Mouse (Mus musculus) frontal cortex, adult (tissue): ENCODE data around the gene Cpt1b.

Source experiments
- ATAC-seq: cut with Nextera tagmentation; 2 replicates; pipeline ENCODE4 v1.9.2; 2017; ENCODE audit warnings: mild to moderate bottlenecking, moderate library complexity, mixed read lengths; ENCODE audit not compliant: low TSS enrichment

Cpt1b gene

DNA sequence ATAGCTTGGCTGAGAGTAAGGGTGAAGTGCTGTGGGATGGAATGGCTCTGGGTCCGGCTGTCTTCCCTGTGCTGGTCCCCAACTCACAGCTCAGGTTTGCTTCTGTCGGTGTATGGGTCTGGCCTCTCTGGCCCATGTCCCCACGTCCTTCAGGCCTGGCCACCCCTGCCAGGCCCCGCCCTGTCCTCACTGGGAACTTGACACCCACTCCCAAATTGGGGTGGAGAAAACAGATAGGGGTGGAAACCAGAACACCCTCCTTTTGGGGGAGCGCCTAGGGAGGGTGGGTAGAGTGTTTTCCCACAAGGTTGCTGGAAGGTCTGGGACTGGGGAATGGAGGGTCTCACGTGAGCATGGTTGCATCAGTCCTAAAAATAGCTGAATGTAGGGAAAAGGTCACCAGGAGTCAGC is at the start of gene Cpt1b:
Gene Cpt1b, minus strand, starts transcription at position 153 of the 411 bp plus-strand sequence.
- ATAC-seq, result no peak

DNA sequence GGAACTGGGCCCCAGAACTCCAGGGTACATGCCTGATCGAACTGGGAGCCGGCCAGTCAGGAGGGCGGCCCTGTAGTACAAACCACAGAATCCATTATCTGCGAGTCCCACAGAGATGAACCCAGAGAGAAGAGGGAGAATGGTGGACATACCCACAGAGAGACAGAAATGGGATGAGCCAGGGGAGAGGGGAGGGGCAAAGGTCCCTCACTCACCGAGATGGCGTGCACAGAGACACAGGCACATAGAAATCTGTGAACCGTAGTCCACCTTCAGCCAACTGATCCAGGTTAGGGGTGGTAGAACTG is 49.6 kb upstream of the Cpt1b start:
- no peak for ATAC-seq

DNA sequence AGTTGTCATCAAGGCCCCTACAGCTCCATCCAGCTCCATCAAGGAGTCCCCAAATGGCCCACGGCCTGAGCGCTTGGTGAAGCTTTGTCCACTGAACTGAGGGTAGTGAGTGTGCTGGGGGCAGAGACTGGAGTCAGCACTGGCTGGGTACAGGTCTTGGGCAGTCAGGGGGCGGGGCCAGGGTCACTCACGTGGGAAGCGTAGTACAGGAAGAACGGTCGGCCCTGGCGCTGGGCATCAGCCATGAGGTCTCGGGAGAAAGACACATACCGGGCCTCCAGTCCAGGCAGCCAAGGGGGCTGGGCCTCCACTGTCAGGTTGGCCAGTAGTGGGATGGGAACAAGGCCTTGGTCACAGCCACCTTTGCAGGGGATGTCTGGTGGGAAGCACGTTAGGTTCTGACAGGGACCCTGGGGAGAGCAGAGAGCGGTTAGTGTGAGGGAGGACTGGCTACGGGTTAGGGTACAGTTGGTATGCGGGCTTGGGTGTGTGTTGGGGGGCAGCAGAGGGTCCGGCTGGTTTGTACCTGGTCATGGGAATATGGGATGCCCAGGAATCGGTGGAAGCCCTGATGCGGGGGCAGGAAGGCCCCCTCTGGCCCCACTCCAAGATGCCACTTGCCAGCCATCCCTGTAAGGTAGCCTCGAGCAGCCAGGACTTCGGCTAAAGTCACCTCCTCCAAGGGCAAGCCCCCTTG is 49.1 kb upstream of the Cpt1b start:
- ATAC-seq, result no peak

DNA sequence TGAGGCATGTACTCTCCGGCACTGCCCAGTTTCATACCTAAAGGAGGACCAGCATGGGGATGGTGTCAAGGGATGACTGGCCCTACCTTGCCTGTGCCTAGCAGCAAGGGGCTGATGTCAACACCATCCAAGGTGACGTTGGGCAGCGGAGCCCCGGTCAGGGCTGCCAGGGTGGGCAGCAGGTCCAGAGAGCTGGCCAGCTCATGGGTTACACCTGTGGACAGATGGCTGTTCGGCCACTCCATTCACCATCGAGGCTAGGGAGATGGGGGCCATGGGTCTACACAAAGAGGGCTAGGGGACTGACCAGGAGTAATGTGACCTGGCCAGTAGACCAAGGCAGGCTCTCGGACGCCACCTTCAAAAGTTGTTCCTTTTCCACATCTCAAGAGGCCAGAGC is 48.3 kb upstream of the Cpt1b start:
- no peak for ATAC-seq

DNA sequence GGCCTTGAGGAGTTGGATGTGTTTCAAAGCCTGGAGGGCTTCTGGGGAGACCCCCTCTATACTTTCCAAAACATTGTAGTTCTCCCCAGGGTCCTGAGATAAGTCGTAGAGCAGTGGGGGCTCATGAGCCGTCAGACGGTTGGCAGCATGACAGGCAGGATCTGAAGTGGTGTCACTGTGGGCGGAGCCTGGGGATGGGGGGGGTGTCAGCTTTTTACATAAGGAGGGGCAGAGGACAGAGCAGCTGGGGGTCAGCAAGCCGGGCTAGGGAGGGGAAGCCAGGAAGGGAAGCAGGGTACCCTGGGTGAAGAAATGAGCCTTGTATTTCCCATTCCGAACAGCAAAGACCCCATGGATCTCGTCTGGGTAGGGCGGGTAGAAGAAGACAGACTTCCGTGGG is 47.7 kb upstream of the Cpt1b start:
- ATAC-seq, result no peak

DNA sequence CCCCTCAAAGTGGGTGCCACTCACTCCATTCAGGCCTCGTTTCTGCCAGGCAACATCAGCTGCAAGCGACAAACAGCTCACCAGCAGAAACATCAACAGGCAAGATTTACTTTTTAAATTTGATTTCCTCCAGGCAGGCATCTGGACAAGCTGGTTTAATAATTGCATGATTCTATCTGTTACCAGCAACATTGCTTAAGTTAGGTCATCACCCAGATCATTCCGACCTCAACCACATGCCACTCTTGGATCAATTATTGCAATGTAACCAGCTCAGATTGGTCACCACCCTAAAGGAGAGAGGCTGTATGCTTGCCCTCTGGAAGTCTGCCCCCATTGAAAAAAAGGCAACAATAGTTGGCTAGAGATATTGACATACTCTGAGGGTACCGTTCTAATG is 45.8 kb upstream of the Cpt1b start:
- no peak for ATAC-seq

DNA sequence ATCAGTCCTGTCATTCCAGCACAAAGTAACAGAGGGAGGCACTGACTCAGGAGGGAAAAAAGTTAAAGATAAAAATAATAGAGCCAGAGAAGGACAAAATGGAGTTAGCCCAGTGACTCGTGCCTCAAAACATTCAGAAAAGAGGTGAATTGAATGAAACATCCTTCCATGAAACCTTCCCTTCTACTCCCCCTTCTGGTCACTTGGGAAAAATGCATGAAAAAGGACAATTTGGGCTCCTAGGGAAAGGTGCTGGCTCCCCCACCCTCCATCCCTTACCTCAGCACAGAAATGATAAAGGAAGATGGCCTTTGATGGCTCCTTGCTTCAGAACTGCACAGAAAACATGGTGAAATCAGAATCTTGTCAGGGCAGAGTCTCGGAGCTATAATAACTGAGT is 42.9 kb upstream of the Cpt1b start:
- ATAC-seq, result peak; percentile 66; the same call in 1 of the 2 replicates

DNA sequence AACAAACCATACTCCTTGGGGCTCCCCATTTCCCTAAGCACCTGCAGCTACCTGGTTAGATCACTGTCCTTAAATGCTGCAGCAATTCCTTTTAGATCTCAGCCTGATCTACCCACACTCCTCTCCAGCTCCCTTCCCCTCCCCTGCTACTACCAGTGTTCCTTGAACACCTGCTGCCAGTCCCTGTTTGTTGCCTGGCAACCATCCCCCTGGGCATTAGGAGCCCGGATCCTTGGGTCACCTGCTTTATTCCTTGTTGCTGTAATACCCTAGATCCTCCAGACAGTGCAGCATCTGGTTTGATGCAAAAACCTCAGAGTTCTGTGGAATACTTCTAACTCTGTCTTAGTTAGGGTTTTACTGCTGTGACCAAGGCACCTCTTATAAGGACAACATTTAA is 39.4 kb upstream of the Cpt1b start:
- no peak for ATAC-seq

DNA sequence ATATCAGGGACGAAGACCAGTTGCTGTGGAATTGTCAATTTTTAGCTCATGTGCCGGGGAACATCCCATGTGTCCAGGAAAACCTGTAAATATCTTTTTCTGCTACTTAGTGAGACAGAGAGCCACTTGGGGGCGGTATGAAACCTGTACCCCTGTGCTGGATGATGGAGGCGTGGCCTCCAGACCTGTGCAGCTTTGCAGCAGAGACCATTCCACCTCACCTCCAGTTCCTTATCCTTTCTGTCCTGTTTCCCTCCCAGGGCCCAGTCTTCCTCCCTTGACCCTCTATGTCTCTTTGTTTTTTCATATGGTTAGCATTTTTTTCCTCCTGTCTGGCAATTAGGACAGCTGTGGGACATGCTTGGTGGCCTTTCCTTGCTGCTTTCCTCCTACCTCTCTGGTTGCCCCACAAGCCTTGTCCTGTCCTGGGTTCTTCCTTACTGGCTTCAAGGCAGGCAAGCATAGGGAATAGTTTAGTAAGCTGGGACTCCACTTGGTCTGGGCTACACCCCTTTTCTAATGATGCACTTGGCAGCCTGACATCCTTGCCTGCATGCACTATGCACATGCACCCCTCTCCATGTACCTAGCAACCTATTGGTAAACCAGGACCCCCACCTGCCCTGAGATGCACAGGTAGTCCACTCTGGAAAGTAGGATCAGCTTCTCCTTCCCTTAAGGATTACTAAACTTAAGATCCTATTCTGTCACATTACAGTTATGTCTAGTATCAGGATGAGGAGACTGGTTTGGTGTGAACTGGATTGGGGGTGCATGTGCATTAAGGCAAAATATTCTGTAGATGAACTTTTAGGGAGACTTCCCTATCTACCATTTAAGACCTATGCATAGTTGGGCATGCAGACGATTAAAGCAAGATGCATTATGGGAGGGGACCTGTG is 37.9 kb upstream of the Cpt1b start:
- peak; percentile 20; the same call in 1 of the 2 replicates for ATAC-seq

DNA sequence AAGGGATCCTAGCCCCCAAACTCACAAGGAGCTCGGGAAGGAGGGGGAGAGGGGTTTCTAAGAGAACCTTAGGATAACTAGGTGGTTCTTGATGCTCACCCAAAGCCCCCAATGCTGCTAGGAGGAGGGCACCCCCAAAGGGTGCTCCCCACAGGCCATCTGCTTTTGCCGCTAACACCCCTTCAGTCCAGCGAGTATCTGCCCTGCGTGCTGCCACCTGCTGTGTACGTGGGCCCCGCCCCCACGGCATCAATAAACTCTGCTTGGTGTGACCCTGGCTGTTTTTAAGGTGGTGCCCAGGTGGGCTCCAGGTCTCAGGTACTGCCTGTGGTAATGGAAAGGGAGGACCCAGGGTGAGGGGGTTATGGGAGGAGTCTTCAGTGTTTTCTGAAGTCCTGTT is 36.5 kb upstream of the Cpt1b start:
- ATAC-seq, result no peak

DNA sequence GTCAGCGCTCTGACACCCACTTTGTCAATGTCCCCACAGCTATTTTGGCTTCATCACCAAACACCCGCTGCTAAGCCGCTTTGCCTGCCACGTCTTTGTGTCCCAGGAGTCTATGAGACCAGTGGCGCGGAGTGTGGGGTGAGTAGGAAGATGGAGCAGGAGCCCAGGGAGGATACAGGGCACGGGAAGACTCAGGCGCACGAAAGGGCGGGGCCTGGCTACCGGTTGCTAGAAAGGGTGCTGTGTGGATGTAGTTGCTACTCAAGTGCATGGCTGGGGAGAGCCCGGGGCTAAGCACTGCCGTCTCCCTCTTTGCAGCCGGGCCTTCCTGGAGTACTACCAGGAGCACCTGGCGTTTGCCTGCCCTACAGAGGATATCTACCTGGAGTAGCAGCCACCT is 35.7 kb upstream of the Cpt1b start:
- ATAC-seq, result no peak

DNA sequence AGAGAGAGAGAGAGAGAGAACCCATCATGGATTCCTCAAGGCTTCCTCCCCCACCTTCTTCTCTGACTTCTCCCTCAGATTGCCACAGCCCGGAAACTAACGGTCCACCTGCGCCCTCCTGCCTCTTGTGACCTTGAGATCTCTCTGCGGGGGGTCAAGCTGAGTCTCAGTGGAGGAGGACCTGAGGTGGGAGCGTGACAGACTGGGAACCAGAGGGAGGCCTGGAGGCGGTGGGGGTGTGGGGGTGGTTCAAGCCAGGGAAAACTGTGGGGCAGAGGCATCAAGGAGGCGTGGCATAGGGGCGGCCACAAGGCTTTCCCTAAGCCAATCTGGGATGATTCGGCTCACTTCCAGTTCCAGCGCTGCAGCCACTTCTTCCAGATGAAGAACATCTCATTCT is 34.6 kb upstream of the Cpt1b start:
- ATAC-seq, result no peak

DNA sequence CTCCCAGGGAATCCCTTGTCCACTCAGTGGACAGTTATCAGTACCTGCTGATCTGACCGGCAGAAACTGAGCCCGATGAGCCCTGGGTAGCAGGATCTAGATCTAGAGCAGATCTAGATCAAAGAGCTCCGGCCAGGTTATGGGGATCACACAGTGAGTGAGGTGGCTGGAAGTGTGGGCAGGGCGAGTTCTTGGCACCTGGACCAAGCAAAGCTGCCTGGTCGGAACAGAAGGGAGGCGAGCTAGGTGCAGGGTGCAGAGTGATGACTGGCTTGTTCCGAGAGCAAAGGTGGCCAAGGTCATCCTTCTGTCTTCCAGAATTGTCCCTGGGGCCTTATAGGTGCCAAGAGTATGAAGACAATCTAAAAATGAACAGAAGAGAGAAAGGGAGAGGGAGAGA is 34.2 kb upstream of the Cpt1b start:
- ATAC-seq, result no peak

DNA sequence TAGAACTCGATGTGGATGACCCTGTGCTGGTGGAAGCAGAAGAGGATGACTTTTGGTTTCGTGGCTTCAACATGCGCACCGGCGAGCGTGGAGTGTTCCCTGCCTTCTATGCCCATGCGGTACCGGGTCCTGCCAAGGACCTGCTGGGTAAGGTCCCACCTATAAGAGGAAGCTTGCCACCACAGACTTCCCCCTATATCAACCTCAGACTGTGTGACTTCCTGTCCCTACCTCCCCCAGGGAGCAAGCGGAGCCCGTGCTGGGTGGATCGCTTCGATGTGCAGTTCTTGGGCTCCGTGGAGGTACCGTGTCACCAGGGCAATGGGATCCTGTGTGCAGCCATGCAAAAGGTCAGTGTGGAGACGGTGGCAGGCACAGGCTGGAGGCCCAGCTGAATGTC is 33.3 kb upstream of the Cpt1b start:
- no peak for ATAC-seq

DNA sequence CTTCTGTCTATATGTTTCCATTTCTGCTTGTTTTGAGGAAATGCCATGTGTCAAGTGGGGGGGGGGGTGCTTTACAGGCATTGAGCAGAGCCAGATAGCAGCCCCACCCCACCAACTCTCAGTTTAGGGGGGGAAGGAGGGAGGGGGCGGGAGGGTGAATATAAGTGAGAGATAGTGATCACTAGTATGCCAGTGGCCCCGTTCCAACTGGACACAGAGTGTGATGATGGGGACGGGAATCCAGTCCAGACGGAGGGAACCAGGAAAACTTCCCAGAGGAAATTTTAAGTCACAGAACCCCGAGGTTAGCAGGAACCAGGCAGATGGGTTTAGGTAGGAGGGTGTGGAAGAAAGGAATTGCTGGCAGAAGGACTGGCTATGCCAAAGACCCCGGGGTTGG is 30.0 kb upstream of the Cpt1b start:
- no peak for ATAC-seq

DNA sequence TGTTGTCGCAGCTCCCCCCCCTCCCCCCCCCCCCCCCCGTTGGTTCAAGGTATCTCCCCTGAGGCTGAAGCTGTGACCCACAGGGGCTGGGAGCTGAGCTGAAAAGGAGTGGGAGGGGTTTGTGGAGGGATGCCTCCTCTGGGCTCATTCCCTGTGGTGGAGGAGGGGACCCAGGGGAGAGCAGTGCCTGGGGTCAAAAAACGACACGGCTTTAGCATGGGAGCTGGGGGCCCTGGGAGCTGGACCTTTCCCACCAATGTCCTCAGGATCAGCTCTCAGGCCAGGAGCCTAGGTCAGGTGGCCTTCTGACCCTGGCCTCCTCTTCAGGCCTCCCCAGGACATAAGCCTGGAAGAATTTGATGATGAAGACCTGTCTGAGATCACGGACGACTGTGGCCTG is 29.2 kb upstream of the Cpt1b start:
- ATAC-seq, result no peak

DNA sequence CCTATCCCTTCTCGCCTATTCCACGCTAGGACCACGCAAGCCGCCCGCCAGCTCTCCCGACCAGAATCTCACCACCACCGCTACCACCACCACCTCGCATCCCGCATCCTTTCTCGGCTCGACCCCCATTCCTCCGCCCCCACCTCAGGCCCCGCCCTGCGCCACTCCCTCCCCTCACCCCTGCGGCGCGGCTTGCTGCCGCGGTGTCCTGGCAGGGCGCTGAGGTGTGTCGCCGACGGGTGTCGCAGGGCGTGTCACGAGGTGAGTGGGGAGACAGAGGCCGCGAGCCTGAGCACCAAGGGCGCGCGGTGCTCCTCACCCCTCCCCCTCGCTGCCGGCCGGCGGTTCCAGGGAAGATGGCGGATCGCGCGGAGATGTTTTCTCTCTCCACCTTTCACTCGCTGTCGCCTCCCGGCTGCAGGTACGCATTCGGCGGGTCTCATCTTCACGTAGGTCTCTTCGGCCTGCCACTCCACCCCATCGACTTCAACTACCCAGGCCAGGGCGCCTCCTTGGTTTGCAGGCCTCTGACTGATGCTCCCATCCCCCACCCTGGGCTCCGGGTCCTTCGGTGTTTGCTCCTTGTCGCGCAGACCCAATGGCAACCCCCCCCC is 28.3 kb upstream of the Cpt1b start, which contains the start of gene Mapk8ip2:
Gene Mapk8ip2, plus strand, starts transcription at position 49 of the 614 bp plus-strand sequence.
- ATAC-seq, result peak; percentile 53

DNA sequence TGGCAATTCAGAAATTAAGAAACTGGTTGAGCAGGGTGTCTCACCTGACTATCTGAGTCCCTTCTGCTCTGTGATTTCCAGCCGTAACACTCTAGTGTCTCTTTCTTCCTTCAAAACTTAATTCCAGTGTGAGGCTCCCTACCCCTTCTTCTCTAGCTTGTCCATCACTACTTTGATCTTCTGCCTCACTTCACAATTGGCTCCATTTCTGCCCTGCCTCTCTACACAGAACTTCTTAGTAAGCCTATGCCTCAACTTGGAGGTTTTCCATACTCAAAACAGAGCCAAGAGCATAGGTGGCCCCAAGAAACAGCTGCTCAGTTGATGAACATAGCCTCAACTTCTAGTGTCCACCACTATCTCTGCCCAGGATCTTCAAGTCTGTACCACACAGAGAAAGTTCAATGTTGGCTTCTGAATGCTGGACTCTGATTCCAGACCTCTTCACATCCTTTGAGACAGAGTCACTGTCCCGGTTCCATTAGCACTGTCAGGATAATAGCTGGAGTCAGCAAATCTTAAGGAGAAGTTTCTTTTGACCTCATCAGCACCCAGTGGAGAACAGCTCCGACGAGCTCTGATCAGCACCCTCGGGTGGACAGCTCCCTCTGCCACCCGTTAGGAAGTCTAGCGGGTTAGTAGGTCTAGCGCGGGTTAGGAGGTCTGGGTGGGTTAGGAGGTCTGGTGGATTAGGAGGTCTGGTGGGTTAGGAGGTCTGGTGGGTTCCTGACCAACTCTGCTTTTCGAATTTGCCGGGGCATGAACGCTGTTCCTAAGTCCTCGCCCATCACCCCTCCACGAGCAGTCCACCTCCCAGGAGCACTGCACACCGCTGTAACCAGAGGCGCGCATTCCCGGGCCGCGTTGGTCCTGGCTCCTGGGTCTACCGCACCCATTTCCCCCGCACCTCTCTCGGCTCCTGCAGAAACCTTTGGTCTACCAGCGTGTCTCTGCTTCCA is 27.5 kb upstream of the Cpt1b start:
- ATAC-seq, result peak; percentile 53

DNA sequence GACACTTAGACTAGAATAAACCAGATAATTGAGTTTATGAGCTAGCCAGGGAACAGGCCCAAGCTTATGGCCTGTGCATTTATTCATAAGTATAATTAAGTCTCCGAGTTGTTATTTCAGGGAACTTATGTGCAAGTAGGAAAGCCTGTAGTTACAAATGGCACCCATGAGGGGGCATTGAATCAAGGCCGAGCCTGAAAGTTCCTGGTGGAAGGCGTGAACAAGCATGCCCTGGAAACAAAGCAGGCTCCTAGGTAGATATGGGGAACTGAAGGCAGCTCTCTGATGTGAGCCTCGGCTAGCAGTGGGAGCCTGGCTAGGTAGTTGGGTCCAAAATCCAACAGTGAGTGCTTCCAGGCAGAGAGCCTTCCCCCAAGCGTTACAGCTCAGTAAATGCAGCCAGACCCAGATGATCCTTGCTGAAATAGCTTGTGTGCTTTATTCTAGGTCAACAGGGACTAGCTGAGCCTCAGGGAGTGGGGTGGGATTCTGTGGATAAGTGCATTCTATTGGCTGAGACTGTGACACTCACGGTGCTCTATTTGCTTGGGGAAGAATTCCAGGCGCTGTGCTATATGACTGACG is 16.9 kb upstream of the Cpt1b start:
- peak; percentile 62; the same call in 1 of the 2 replicates for ATAC-seq

DNA sequence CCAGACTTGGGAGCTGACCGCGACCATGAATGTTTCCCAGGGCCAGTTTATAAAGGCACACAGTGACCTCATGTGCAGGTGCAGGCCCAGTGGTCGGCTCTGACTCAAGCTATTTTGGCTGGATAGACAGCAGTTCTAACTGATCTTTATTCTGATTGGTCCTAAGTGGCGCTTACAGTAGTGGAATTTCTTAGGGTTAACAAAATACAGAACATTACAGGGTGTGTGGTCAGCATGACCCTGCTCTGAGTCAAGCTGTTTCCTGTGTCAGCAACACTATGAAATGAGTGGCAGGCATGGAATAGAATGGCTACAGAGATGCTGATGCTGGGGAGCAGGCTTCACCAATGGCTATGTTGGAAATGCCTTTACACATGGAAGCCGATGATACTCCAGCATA is 10.2 kb upstream of the Cpt1b start:
- ATAC-seq, result no peak

DNA sequence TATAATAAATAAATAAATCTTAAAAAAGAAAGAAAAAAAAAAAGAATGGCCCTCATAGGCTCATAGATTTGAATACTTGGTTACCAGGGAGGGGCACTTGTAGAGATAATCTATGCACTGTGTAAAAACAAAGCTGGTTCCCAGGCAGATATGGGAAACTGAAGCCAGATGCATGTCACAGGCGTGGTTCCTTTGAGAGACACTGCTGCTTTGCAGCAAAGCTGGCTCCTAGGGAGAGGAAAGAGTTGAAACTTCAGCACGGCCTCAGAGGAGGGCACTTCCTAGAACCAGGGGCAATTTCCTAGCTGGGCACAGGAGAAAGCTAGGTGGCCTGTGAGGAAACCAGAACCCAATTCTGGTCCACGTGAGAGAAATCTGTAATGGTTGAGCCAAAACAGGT is 8.5 kb upstream of the Cpt1b start:
- no peak for ATAC-seq
